Mouse (Mus musculus) heart, postnatal 14 days (tissue): ENCODE measurements around the gene Sipa1. TPM values are rescaled to one million over a fixed set of nuclear protein-coding genes. Genes with fewer than 3 reads are reported as not detected.
"Not testable (repeated sequence)": the region's sequence is repeated elsewhere in the genome, so short reads cannot be mapped to it uniquely, and the experiment has no call there.

ENCODE experiments used
- DNase-seq, 2 experiments: peaks; one replicate each; pipeline ENCODE4 v3.0.0; 2021 to 2022
- intact Hi-C: fragments of 180-260 bp; cut with DNase I; formaldehyde crosslinking; loops from one replicate; pipeline ENCODE4 v1.15.1; 2025
- total RNA-seq, 2 experiments: library from RNA; stranded (reverse); gene quantifications; 2 replicates each; pipeline ENCODE4 v1.2.3; 2021

Sipa1 gene
- total RNA-seq, 2 experiments from 2014 or later, result 32.7 to 33.8 TPM

DNA sequence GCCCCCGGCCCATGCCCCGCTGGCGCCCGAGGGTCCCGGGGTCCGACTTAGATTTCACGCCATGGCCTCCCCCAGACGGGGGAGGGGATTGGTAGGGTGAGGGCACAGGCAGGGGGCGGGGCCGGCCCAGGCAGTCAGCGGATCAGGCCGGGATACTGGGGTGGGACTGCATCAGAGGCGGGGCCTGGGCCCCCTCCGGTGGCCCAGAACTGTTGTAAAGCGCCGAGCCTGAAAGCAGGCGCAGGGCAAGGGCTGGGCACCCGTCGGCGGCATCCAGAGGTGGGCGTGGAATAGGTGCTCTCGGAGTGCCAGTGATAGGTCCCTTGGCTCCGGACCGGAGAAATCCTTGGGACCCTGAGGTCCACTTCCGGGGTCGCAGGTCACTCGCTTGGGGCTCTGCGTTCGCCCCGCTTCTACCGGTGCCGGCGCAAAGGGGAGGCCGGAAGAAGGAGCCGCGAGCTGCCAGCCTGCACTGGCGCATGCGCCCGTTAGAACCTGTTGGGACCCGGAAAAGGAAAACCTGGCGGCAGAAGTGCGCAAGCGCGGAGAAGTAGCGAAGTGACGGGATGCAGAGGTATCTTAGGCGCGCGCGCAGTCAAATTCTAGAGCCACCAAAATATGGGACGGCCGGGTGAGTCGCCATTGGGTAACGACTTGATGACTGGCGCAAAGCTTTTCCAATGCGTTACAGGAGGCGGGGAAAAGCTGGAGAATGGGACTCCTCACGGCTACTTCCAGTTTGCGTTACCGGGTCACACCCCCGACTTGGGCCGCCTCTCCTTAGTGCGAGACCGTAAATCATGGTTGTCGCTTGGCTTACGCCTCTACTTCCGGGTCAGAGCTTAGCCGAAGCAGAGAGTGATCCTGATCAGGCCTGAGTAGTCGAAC, 24.9 kb upstream of the Sipa1 start, which contains the start of the genes Map3k11 and Pcnx3:
TSS of gene Map3k11 (plus strand) at position 543 of the 888 bp plus-strand sequence.
TSS of gene Pcnx3 (minus strand) at position 709 of the 888 bp plus-strand sequence.
- DNase-seq, result peak; percentile 95 to 96
- intact Hi-C loops, result no loop called here

DNA sequence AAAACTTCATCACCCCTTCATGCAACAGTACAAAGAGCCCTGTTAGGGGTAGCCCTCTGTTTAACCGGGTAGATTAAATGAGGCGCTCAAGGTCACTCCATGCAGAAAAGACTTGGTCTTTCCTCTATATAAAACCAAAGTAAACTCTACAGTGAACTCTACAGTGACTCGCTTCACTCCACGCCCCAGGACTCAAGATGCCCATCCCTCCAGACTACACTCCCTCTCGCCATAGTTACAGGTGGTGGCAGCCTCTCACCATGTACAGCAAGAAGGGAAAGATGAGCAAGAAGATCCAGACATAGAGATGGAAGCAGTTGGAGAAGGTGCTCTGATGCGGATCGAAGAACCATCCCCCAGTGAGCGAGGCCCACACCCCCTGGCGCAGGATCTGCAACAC, 24.2 kb upstream of the Sipa1 start:
- intact Hi-C loops, result no loop called here
- DNase-seq, result no peak

GRCm38 (mm10) chr19:5686954-5687353, 23.4 kb upstream of the Sipa1 start:
- intact Hi-C loops, DNase-seq: not testable (repeated sequence)

GRCm38 (mm10) chr19:5686437-5686836, 22.9 kb upstream of the Sipa1 start:
- no peak for DNase-seq
- intact Hi-C loops, result no loop called here

GRCm38 (mm10) chr19:5685861-5686260, 22.4 kb upstream of the Sipa1 start:
- no peak for DNase-seq
- intact Hi-C loops, result no loop called here

GRCm38 (mm10) chr19:5685431-5685830, 21.9 kb upstream of the Sipa1 start:
- DNase-seq, result no peak
- intact Hi-C loops, result no loop called here

DNA sequence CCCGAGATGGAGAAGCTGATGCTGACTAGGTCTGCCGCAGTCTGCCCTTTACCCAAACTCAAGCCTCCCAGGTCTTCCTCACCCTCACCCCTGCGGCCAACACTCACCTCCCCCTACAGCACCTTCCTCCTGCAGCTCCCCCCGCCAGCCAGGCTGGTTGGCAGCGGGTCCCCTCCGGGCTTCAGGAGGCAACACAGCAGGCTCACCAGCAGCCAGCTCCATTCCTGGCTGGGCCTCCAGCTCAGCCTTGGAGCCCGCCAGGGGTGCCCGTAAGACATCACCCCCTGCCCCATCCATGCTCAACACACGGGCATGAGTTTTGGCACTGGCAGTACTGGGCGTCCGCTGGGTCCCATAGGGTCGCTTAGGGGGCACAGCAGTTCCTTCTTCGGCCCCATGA, 21.5 kb upstream of the Sipa1 start:
- intact Hi-C loops, result no loop called here
- DNase-seq, result no peak

- no peak for DNase-seq
- intact Hi-C loops, result no loop called here
Measured at GRCm38 (mm10) chr19:5684236-5684635, 20.7 kb upstream of the Sipa1 start.

- no peak for DNase-seq
- intact Hi-C loops, result no loop called here
Measured at GRCm38 (mm10) chr19:5680432-5680831, 16.9 kb upstream of the Sipa1 start.

- intact Hi-C loops, result no loop called here
- DNase-seq, result no peak
Measured at GRCm38 (mm10) chr19:5668372-5668771, 4.9 kb upstream of the Sipa1 start.

DNA sequence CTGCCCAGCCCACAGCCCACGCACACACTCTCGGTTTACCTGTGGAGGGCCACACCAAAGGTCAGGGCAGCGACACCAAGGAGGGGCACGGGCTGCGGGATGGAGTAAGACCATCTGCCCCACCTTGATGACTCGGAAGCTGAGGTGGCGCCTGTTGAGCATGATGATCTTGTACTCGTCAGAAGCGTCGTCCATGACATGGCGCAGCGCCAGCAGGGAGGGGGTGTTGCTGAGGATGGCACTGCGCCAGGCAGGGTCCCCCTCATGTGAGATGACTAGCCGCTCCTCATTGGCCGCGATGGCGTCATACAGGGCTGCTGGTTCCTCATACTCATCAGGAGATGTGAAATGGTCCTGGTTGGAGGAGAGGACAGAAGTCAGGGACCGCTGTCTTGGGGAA, 2.9 kb upstream of the Sipa1 start:
- no peak for DNase-seq
- intact Hi-C loops, result no loop called here

DNA sequence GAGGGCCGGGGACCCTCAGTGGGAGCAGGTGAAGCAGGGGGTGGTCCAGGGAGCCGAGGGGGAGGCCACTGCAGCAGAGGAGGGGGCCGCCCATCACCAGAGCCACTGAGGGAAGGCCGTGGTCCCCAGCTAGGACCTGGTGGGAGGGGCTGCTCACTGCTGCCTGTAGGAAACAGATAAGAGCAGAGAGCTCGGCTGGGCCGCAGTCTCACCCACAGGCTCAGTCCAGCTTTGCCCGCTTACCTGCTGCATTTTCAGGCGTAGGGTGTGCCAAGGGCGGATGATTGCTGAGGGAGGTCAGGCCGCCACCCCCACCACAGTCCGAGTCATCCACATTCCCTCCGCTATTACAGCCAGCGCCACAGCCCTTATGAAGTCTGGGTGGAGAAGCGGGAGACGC, 2.0 kb upstream of the Sipa1 start:
- intact Hi-C loops, result no loop called here
- no peak for DNase-seq

- no peak for DNase-seq
- intact Hi-C loops, result no loop called here
Measured at GRCm38 (mm10) chr19:5664669-5665257, 1.3 kb upstream of the Sipa1 start.

DNA sequence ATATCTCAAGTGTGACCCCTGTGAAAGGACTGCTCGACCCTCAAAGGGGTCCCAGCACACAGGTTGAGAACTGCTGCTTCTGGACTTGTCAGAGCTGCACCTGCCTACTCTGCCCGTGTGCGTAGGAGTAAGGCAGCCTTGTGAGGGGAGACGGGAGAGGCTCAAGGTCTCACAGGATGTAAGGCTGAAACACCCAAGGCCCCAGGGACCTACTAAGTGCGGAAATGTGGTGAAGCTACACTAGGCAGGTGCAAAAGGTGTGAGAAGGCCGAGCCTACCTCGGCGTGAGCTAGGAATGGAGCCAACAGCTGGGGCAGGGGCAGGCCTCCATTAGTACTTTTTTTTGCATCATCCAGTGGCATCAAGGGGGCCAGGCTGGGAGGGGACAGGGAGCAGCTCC, 1.2 kb downstream of the Sipa1 start:
- intact Hi-C loops, result no loop called here
- DNase-seq, result no peak

GRCm38 (mm10) chr19:5660942-5661751, 2.4 kb downstream of the Sipa1 start:
- intact Hi-C loops, result no loop called here
- DNase-seq, result peak; percentile 50 to 55

GRCm38 (mm10) chr19:5654720-5655298, 8.7 kb downstream of the Sipa1 start:
- intact Hi-C loops, result no loop called here
- no peak for DNase-seq

- DNase-seq, result no peak
- intact Hi-C loops, result no loop called here
Measured at GRCm38 (mm10) chr19:5653969-5654719, 9.4 kb downstream of the Sipa1 start.

DNA sequence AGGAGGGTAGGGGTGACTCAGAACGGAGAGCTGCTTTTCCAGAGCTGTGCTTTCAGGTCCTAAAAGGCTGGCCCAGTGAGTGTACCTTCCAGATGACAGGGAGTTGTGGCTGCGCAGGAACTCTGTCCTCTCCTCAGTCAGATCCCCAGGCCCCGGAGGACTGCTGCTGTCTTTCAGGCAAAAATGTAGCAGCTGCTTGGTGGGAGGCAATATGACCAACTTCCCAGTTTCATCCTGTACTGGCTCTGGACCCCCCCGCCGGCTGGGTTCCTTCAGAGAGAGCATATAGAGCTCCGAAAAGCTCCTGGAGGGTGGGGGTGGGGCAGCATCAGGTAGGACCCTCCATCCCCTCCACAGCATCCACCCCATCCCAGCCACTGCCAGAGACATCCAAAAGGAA, 10.9 kb downstream of the Sipa1 start:
- no peak for DNase-seq
- intact Hi-C loops, result no loop called here

GRCm38 (mm10) chr19:5651502-5652274, 11.8 kb downstream of the Sipa1 start:
- intact Hi-C loops, result no loop called here
- no peak for DNase-seq
